Mouse (Mus musculus): ENCODE results near the gene Srrm1.

- TF ChIP-seq POLR2A (IDR thresholded peaks at IDR 0.05; ENCODE audit: low read depth, low read length): no peak
- no peak for TF ChIP-seq CTCF (IDR thresholded peaks at IDR 0.05; ENCODE audit: extremely low read depth, insufficient read length, insufficient replicate concordance, low read depth, low read length)
Observed at GRCm38 (mm10) chr4:135296565-135296964, 56.6 kb downstream of the Srrm1 start.
